Mouse (Mus musculus) megakaryocyte, embryonic 14.5 days (primary cell): ENCODE data around the gene Tmem247. TPM values are rescaled to one million over a fixed set of nuclear protein-coding genes. Genes with fewer than 3 reads are reported as not detected.
A peak's percentile ranks its signal among the peaks of the same experiment; 100 is the strongest.

ENCODE experiments used
- H3K27me3 ChIP-seq: replicated peaks from 2 replicates; pipeline ENCODE3; 2012; ENCODE audit warnings: inconsistent platforms
- H3K36me3 ChIP-seq: replicated peaks from 2 replicates; pipeline ENCODE3; 2012; ENCODE audit warnings: low read length, inconsistent platforms, mixed read lengths
- H3K4me1 ChIP-seq: 2 replicates; pipeline ENCODE4 v1.6.1; 2012; ENCODE audit warnings: inconsistent platforms
- H3K4me3 ChIP-seq: replicated peaks from 2 replicates; pipeline ENCODE3; 2012; ENCODE audit warnings: moderate library complexity, mild to moderate bottlenecking, inconsistent platforms
- H3K9me3 ChIP-seq: 2 replicates; pipeline ENCODE4 v1.6.1; 2012; ENCODE audit warnings: inconsistent platforms
- FLI1 ChIP-seq: IDR thresholded peaks from 2 replicates; pipeline ENCODE4 v1.6.1; 2012; ENCODE audit warnings: low read length, inconsistent platforms, mixed read lengths
- GATA1 ChIP-seq: IDR thresholded peaks from 3 replicates; pipeline ENCODE4 v1.6.1; 2012; ENCODE audit warnings: mixed read lengths, low read length, inconsistent platforms, borderline replicate concordance
- polyA plus RNA-seq: library from polyadenylated mRNA; stranded (reverse); fragments of >175 nt; gene quantifications from 2 replicates; pipeline ENCODE4 v1.2.3, GENCODE M21; 2012; ENCODE audit warnings: low replicate concordance; ENCODE audit not compliant: insufficient read depth

Tmem247 gene
- polyA plus RNA-seq, 1 experiment: not detected

GRCm38 (mm10) chr17:86961301-86961841 lies 44.2 kb downstream of the Tmem247 start:
- TF ChIP-seq FLI1 (no peak), GATA1 (no peak)
- Histone ChIP-seq H3K4me1 (peaks cover 36% of the 10 kb centered on the region), H3K4me3 (no peak overlapping the region), H3K27me3 (peaks cover 71% of the 10 kb centered on the region), H3K9me3 (no peaks in the 10 kb centered on the region), H3K36me3 (no peaks in the 10 kb centered on the region)

- Histone ChIP-seq H3K4me3 (peak overlapping the region; percentile 93), H3K9me3 (no peaks in the 10 kb centered on the region), H3K27me3 (peaks cover 75% of the 10 kb centered on the region), H3K4me1 (peaks cover 36% of the 10 kb centered on the region), H3K36me3 (no peaks in the 10 kb centered on the region)
- TF ChIP-seq GATA1 (no peak), FLI1 (no peak)
These were observed 45.2 kb downstream of the Tmem247 start for GRCm38 (mm10) chr17:86962297-86962893.

GRCm38 (mm10) chr17:86962894-86963585 lies 45.9 kb downstream of the Tmem247 start, which contains the start of gene Rhoq:
Gene Rhoq, plus strand, starts transcription at chr17:86963082.
- Histone ChIP-seq H3K36me3 (no peaks in the 10 kb centered on the region), H3K9me3 (no peaks in the 10 kb centered on the region), H3K4me3 (peak within 1 kb of the TSS; percentile 93), H3K27me3 (peaks cover 76% of the 10 kb centered on the region), H3K4me1 (peaks cover 30% of the 10 kb centered on the region)
- no peak for TF ChIP-seq FLI1
- no peak for TF ChIP-seq GATA1

- TF ChIP-seq GATA1: no peak
- no peak for TF ChIP-seq FLI1
- Histone ChIP-seq H3K36me3 (no peaks in the 10 kb centered on the region), H3K4me1 (peaks cover 29% of the 10 kb centered on the region), H3K27me3 (peaks cover 79% of the 10 kb centered on the region), H3K4me3 (peak overlapping the region; percentile 93), H3K9me3 (no peaks in the 10 kb centered on the region)
These were observed 46.4 kb downstream of the Tmem247 start for GRCm38 (mm10) chr17:86963586-86963902.

GRCm38 (mm10) chr17:86964041-86964440 lies 46.9 kb downstream of the Tmem247 start:
- Histone ChIP-seq H3K36me3 (no peaks in the 10 kb centered on the region), H3K4me1 (peaks cover 29% of the 10 kb centered on the region), H3K4me3 (peak overlapping the region; percentile 93), H3K9me3 (no peaks in the 10 kb centered on the region), H3K27me3 (peaks cover 79% of the 10 kb centered on the region)
- TF ChIP-seq FLI1 (no peak), GATA1 (no peak)

GRCm38 (mm10) chr17:86964502-86964901 lies 47.4 kb downstream of the Tmem247 start:
- TF ChIP-seq FLI1 (no peak), GATA1 (no peak)
- peak overlapping the region; percentile 78 for H3K4me3 ChIP-seq
- H3K9me3 ChIP-seq: no peaks in the 10 kb centered on the region
- peaks cover 29% of the 10 kb centered on the region for H3K4me1 ChIP-seq
- H3K36me3 ChIP-seq: no peaks in the 10 kb centered on the region
- peaks cover 76% of the 10 kb centered on the region for H3K27me3 ChIP-seq

- H3K27me3 ChIP-seq: peaks cover 76% of the 10 kb centered on the region
- H3K4me3 ChIP-seq: no peak overlapping the region
- no peak for TF ChIP-seq GATA1
- no peak for TF ChIP-seq FLI1
- H3K36me3 ChIP-seq: no peaks in the 10 kb centered on the region
- peaks cover 34% of the 10 kb centered on the region for H3K4me1 ChIP-seq
- H3K9me3 ChIP-seq: no peaks in the 10 kb centered on the region
These were observed 48.0 kb downstream of the Tmem247 start for GRCm38 (mm10) chr17:86965121-86965520.

- Histone ChIP-seq H3K9me3 (no peaks in the 10 kb centered on the region), H3K36me3 (no peaks in the 10 kb centered on the region), H3K4me3 (no peak overlapping the region), H3K4me1 (peaks cover 43% of the 10 kb centered on the region), H3K27me3 (peaks cover 75% of the 10 kb centered on the region)
- no peak for TF ChIP-seq FLI1
- TF ChIP-seq GATA1: no peak
These were observed 48.9 kb downstream of the Tmem247 start for GRCm38 (mm10) chr17:86966040-86966439.

- H3K4me1 ChIP-seq: peaks cover 41% of the 10 kb centered on the region
- no peaks in the 10 kb centered on the region for H3K36me3 ChIP-seq
- peaks cover 68% of the 10 kb centered on the region for H3K27me3 ChIP-seq
- no peak for TF ChIP-seq FLI1
- TF ChIP-seq GATA1: no peak
- no peak overlapping the region for H3K4me3 ChIP-seq
- H3K9me3 ChIP-seq: no peaks in the 10 kb centered on the region
These were observed 49.9 kb downstream of the Tmem247 start for GRCm38 (mm10) chr17:86967048-86967447.
